Mouse (Mus musculus) kidney, embryonic 14.5 days (tissue): Measurements from ENCODE around the gene Tmem209. TPM values are rescaled to one million over a fixed set of nuclear protein-coding genes. Genes with fewer than 3 reads are reported as not detected.
A peak's percentile ranks its signal among the peaks of the same experiment; 100 is the strongest.

ENCODE experiments used
- ATAC-seq: fragments of 200-750 bp; cut with Nextera tagmentation; 2 replicates; pipeline ENCODE4 v1.8.0; 2017; ENCODE audit warnings: moderate number of reproducible peaks, mild to moderate bottlenecking, moderate TSS enrichment, moderate library complexity; ENCODE audit not compliant: low FRiP score, low TSS enrichment
- H3K27ac ChIP-seq: fragments of 300-500 bp; sonication (generic); 2 replicates; pipeline ENCODE4 v1.5.1; 2014; ENCODE audit warnings: low read depth, mild to moderate bottlenecking, low read length, moderate library complexity, mixed read lengths
- H3K27me3 ChIP-seq: fragments of 300-500 bp; sonication (generic); 2 replicates; pipeline ENCODE4 v1.6.1; 2014; ENCODE audit warnings: mild to moderate bottlenecking, low read length; ENCODE audit not compliant: control insufficient read depth, insufficient read depth
- H3K36me3 ChIP-seq: fragments of 300-500 bp; sonication (generic); 2 replicates; pipeline ENCODE4 v1.6.1; 2014; ENCODE audit warnings: low read length, mixed read lengths; ENCODE audit not compliant: control insufficient read depth, insufficient read depth
- H3K4me1 ChIP-seq: fragments of 300-500 bp; sonication (generic); 2 replicates; pipeline ENCODE4 v1.6.1; 2014; ENCODE audit warnings: low read length, mixed read lengths; ENCODE audit not compliant: control insufficient read depth, insufficient read depth
- H3K4me2 ChIP-seq: fragments of 300-500 bp; sonication (generic); replicated peaks from 2 replicates; pipeline ENCODE4 v1.6.1; 2014; ENCODE audit warnings: low read depth, mild to moderate bottlenecking, low read length
- H3K4me3 ChIP-seq: fragments of 300-500 bp; sonication (generic); 2 replicates; pipeline ENCODE4 v1.5.1; 2014; ENCODE audit warnings: mild to moderate bottlenecking, low read length
- H3K9ac ChIP-seq: fragments of 300-500 bp; sonication (generic); 2 replicates; pipeline ENCODE4 v1.6.1; 2014; ENCODE audit warnings: low read depth, mild to moderate bottlenecking, low read length, moderate library complexity
- H3K9me3 ChIP-seq: fragments of 300-500 bp; sonication (generic); 2 replicates; pipeline ENCODE4 v1.6.1; 2016; ENCODE audit warnings: low read length; ENCODE audit not compliant: control insufficient read depth
- WGBS: fragments of 180-500 bp; shearing (Covaris S2); extraction: QIAGEN DNeasy Blood & Tissue Kit; methylation state at CpG from one replicate; pipeline ENCODE4 v1.1.7; 2014; 5-methylcytosine and 5-hydroxymethylcytosine counted together
- polyA plus RNA-seq: library from polyadenylated mRNA; unstranded; fragments of >200 nt; fragmentation: Nextera tagmentation; extraction: Ambion mirVana; gene quantifications from 2 replicates; pipeline ENCODE4 v1.2.1, GENCODE M21; 2014

Gene Tmem209
- 35.2 and 56.8 TPM in 2 replicates for polyA plus RNA-seq

GRCm38 (mm10) chr6:30509265-30510239 is at the start of gene Tmem209, which contains the start of gene Ssmem1:
Tmem209 (minus strand) TSS chr6:30509783.
Ssmem1 (plus strand) TSS chr6:30509849.
- WGBS: under 1% methylated on average over 37 of the region's 37 CpGs
- Histone ChIP-seq H3K27ac (peak within 1 kb of the TSS; percentile 98), H3K9ac (peak within 1 kb of the TSS; percentile 76), H3K4me3 (peak within 1 kb of the TSS; percentile 52), H3K9me3 (no peaks in the 10 kb centered on the region), H3K4me1 (peaks cover 14% of the 10 kb centered on the region), H3K36me3 (peaks cover 25% of the 10 kb centered on the region), H3K27me3 (no peaks in the 10 kb centered on the region), H3K4me2 (peak within 1 kb of the TSS; percentile 55)
- peak; percentile 98 for ATAC-seq

GRCm38 (mm10) chr6:30556080-30556479 is 46.5 kb upstream of the Tmem209 start:
- no peaks in the 10 kb centered on the region for H3K27me3 ChIP-seq
- no peak overlapping the region for H3K4me3 ChIP-seq
- H3K9ac ChIP-seq: no peak overlapping the region
- peaks cover 26% of the 10 kb centered on the region for H3K4me1 ChIP-seq
- no peak overlapping the region for H3K27ac ChIP-seq
- WGBS: 19% methylated on average over 4 of the region's 9 CpGs
- H3K4me2 ChIP-seq: no peak overlapping the region
- ATAC-seq: no peak
- no peaks in the 10 kb centered on the region for H3K36me3 ChIP-seq
- no peaks in the 10 kb centered on the region for H3K9me3 ChIP-seq

GRCm38 (mm10) chr6:30554621-30555170 is 45.1 kb upstream of the Tmem209 start:
- ATAC-seq: no peak
- H3K9me3 ChIP-seq: no peaks in the 10 kb centered on the region
- no peak overlapping the region for H3K9ac ChIP-seq
- peaks cover 26% of the 10 kb centered on the region for H3K4me1 ChIP-seq
- no peak overlapping the region for H3K4me3 ChIP-seq
- 70% methylated on average over 5 of the region's 5 CpGs for WGBS
- H3K27ac ChIP-seq: no peak overlapping the region
- no peaks in the 10 kb centered on the region for H3K27me3 ChIP-seq
- H3K36me3 ChIP-seq: no peaks in the 10 kb centered on the region
- no peak overlapping the region for H3K4me2 ChIP-seq

GRCm38 (mm10) chr6:30554092-30554491 is 44.5 kb upstream of the Tmem209 start:
- no peak overlapping the region for H3K27ac ChIP-seq
- no peak overlapping the region for H3K9ac ChIP-seq
- no peaks in the 10 kb centered on the region for H3K9me3 ChIP-seq
- H3K4me2 ChIP-seq: no peak overlapping the region
- peaks cover 32% of the 10 kb centered on the region for H3K4me1 ChIP-seq
- no peak overlapping the region for H3K4me3 ChIP-seq
- H3K36me3 ChIP-seq: no peaks in the 10 kb centered on the region
- 45% methylated on average over 5 of the region's 5 CpGs for WGBS
- ATAC-seq: no peak
- no peaks in the 10 kb centered on the region for H3K27me3 ChIP-seq

GRCm38 (mm10) chr6:30553381-30554010 is 43.9 kb upstream of the Tmem209 start:
- no peak for ATAC-seq
- Histone ChIP-seq H3K9me3 (no peaks in the 10 kb centered on the region), H3K9ac (no peak overlapping the region), H3K4me3 (no peak overlapping the region), H3K27me3 (no peaks in the 10 kb centered on the region), H3K4me1 (peaks cover 38% of the 10 kb centered on the region), H3K4me2 (no peak overlapping the region), H3K36me3 (no peaks in the 10 kb centered on the region), H3K27ac (peak overlapping the region; percentile 78; the same call in 1 of the 2 replicates)
- 71% methylated on average over 7 of the region's 7 CpGs for WGBS

- ATAC-seq: no peak
- H3K27ac ChIP-seq: peak overlapping the region; percentile 78
- 38% methylated on average over 6 of the region's 6 CpGs for WGBS
- no peak overlapping the region for H3K9ac ChIP-seq
- no peaks in the 10 kb centered on the region for H3K27me3 ChIP-seq
- no peaks in the 10 kb centered on the region for H3K9me3 ChIP-seq
- no peaks in the 10 kb centered on the region for H3K36me3 ChIP-seq
- no peak overlapping the region for H3K4me3 ChIP-seq
- H3K4me2 ChIP-seq: no peak overlapping the region
- H3K4me1 ChIP-seq: peaks cover 46% of the 10 kb centered on the region
These were observed 43.0 kb upstream of the Tmem209 start for GRCm38 (mm10) chr6:30552628-30553027.

- H3K27me3 ChIP-seq: no peaks in the 10 kb centered on the region
- peak overlapping the region; percentile 22; the same call in 1 of the 2 replicates for H3K4me2 ChIP-seq
- H3K4me3 ChIP-seq: no peak overlapping the region
- peak overlapping the region; percentile 78; the same call in 1 of the 2 replicates for H3K27ac ChIP-seq
- peaks cover 50% of the 10 kb centered on the region for H3K4me1 ChIP-seq
- H3K36me3 ChIP-seq: no peaks in the 10 kb centered on the region
- peak; percentile 47; the same call in 1 of the 2 replicates for ATAC-seq
- 20% methylated on average over 23 of the region's 23 CpGs for WGBS
- H3K9ac ChIP-seq: peak overlapping the region; percentile 8; the same call in 1 of the 2 replicates
- H3K9me3 ChIP-seq: no peaks in the 10 kb centered on the region
These were observed 42.3 kb upstream of the Tmem209 start for GRCm38 (mm10) chr6:30551644-30552580.

- Histone ChIP-seq H3K4me2 (no peak overlapping the region), H3K9ac (no peak overlapping the region), H3K4me3 (no peak overlapping the region), H3K27ac (peak overlapping the region; percentile 78; the same call in 1 of the 2 replicates), H3K27me3 (no peaks in the 10 kb centered on the region), H3K36me3 (no peaks in the 10 kb centered on the region), H3K9me3 (no peaks in the 10 kb centered on the region), H3K4me1 (peaks cover 57% of the 10 kb centered on the region)
- ATAC-seq: no peak
These were observed 41.6 kb upstream of the Tmem209 start for GRCm38 (mm10) chr6:30551193-30551515.
